Mouse (Mus musculus) CH12F3 (cell line): ENCODE results near the gene Hoxd12.

Experiments used
- in situ Hi-C: fragments of 300-500 bp; cut with MboI; formaldehyde crosslinking; loops from 2 replicates; pipeline ENCODE4 v1.14.3; 2020; ENCODE audit warnings: low sequenced_read_pairs

Gene Hoxd12

GRCm38 (mm10) chr2:74720955-74721491 lies 46.2 kb downstream of the Hoxd12 start:
- in situ Hi-C loops, result loop anchor here (25.0 kb wide), 1 partner anchor 866 kb away; no protein-coding TSS in a partner anchor

- in situ Hi-C loops, result loop anchor here (25.0 kb wide), 1 partner anchor 865 kb away; no protein-coding TSS in a partner anchor
These were observed 47.1 kb downstream of the Hoxd12 start for GRCm38 (mm10) chr2:74721882-74722281.

GRCm38 (mm10) chr2:74722949-74723348 lies 48.1 kb downstream of the Hoxd12 start:
- in situ Hi-C loops, result loop anchor here (25.0 kb wide), 1 partner anchor 864 kb away; no protein-coding TSS in a partner anchor

DNA sequence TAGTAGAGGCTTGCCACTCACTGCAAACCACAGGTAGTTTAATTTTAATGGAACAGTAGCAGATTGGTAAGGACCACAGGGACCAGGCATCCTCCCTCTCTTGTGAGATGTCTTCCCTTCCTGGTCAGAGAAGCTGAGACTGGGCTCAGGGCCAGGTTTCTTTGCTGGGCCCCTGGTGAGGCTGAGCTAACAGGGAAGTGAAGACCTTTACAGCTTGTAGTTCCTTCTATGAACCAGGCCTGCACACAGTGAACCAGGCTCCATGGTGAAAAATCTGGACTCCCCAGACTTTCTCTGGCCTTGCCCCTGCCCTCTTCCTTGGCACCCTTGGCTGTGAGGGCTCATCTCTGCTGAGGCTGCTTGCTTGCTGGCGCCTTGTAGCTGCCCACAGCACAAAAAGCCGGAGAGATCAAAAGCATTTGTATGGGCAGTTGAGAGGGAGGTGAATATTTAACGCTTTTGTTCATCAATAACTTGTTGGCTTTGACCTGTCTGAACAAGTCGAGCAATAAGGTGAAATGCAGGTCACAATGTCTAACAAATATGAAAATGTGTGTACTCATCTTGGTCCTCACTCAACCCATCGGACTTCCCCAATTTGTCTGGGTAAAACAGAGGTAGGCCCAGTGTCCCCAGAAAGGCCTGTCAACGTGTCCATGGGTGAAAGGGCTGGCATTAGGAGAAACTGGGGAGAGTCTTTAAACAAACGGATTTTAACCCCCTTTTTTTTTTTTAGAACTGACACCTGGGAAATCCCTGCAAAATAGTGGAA lies 49.6 kb downstream of the Hoxd12 start:
- in situ Hi-C loops, result loop anchor here (25.0 kb wide), 1 partner anchor 863 kb away; no protein-coding TSS in a partner anchor

DNA sequence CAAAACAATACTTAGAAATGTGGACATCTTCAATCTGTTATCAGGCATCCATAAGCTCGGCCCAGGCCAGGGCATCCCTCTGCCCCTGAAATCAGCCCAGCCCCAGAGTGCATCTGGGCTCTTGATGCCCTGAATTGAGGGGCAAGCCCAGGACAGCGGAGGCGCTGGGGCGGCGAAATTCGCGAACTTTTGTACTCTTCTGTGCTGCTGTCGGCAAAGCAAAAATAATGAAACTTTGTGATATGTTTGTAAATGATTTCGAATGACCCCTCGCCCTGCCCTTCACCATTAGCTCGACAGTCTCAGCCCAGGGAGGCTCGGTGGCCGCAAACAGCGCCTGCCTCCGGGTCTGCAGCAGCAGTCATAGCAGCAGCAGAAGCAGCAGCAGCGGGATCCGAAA lies 50.4 kb downstream of the Hoxd12 start:
- in situ Hi-C loops, result no loop called here

- in situ Hi-C loops, result no loop called here
These were observed 51.7 kb downstream of the Hoxd12 start, which contains the start of gene Gm28230 for GRCm38 (mm10) chr2:74726551-74726950. Gm28230 (plus strand) TSS chr2:74726728.

- in situ Hi-C loops, result no loop called here
These were observed 52.3 kb downstream of the Hoxd12 start for GRCm38 (mm10) chr2:74726973-74727639.
